Mouse (Mus musculus): ENCODE results near the gene Grik3.

Gene Grik3

DNA sequence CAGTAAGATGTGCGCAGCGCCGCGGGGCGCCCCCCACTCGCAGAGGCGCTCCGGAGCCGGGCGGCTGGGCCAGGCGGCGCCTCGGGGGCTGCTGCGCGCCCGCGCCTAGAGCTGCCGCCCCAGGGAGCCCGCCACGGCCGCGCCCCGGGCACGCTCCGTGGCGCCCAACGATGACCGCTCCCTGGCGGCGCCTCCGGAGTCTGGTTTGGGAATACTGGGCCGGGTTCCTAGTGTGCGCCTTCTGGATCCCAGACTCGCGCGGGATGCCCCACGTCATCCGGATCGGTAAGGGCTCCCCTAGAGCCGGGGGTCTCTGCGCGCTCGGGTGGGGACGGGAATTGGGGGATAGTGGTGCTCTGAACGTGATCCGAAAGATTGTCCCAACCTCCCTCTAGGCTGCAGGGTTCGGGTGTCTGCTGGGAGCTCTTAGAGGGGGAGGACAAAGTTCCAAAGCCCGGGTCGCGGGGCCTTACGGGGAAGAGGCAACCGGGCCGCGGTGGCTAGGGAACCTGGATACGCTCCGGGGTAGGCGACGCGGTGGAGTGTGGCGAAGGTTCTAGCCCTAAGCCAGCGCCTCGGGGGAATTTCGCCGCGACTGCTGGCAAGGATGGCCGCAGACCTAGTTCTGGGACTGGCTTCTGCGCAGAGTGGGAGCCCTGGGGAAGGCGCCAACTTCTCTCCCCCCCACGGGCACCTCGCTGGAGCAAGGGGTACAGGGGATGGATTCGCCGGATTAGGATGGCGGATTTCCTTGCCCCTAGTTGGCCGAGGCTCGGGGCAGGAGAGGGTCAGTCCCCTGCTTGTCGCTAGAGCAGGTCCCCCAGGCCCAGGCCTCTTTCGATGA is at the start of gene Grik3:
TSS of gene Grik3 (plus strand) at position 40 of the 844 bp plus-strand sequence.
- DNase-seq = peak; percentile 12

DNA sequence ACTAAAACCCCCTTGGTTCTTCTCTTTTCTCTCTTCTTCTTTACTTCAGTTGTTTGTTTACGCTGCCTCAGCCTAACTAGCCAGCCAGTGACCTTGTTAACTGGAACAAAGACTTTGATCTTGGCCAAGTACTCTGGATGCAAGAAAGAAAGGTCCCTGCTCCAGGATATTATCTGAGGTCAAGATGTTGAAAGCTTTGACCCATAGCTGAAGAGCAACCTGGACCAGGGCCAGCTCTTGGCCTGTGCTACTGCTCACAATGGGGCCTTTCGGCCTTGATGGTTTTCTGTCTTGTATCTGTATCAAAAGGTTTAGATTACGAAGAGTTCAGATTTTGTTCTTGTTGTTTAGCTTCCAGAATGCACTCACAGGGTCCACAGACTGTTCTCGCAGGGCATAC is 48.7 kb upstream of the Grik3 start:
- DNase-seq = no peak

DNA sequence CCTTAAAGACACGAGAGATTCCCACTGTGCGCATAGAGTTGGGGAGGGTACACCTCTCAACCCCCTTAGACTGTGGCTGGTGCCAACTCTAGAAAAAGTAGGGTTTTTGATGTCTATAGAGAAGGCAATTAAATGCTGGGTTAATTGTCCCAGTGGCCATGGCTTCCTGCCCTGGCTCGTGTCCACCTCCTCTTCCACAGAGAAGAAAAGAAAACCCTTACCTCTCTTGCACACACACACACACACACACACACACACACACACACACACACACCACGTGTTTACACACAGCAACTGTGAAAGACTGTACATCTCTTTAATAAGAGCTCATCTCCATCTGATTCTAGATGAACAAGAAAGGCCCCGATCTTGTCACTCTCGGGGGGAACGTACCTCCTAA is 46.1 kb upstream of the Grik3 start:
- no peak for DNase-seq

DNA sequence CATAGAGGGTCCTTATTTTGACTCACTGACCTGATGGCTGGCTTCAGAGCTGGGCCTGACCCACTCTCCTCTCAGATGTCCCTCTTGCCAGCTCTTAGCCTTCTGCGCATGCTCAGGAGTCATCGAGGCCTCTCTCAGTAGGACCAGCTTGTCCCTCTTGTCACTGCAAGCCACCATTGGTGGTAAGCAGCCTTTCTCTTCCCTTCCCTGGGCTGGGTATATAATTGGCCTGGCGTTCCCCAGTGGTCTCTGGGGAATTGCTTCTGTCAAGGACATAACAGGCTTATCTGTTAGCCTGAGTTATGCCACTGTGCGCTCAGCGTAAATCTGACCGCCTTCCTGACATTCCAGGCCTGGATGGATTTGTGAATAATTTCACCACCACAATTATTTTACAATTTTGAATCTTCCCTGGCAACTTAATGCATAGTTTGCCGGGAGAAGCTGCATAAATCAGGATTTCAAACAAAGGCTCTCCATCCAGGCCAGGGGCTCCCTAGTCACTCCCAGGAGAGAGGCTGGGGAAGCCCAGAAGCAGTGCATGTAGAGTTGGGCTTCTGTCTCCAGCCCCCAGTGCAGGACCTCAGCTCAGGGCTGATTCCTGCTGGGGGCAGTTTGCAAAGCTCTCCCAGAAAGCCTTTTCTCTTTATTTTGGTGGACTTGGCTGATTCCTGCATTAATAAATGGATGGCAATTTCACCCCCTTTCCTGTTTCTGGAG is 39.7 kb upstream of the Grik3 start:
- DNase-seq = no peak

DNA sequence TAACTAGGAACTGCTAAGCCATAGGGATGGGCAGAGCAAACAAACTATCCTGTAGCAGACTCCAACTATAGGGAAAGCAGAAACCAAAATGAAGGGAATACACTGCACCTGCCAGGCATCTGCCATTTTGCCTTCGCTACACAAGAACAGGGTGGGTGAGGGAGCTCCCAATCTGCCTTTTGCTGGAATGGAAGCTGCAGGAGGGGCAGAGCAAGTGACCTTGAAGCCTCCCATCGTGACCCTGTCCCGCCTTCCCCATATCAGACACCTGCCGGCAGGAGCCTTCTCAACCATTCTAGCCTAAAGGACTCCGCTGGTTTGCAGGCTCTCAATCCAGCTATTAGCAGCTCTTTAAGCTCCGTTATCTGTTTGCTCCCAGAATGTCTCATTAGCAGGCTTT is 38.7 kb upstream of the Grik3 start:
- no peak for DNase-seq

DNA sequence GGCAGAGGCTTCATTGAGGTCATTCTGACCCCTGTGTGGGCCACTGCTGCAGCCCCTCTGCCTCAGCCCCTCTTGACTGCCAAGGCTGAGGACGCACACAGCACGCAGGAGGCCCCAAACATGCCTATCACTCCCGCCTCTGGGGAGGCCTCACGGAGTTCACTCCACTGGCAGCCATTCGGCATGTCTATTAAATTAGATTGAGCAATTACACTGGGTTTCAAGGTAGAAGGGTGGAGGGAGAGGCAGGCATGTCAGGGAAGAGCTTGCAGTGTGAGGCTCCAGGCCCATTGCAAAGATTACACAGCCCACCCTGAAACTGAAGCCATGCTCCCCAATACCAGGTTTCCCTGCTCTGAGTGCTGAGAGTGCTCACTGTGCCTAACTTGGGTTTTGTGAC is 34.0 kb upstream of the Grik3 start:
- no peak for DNase-seq

DNA sequence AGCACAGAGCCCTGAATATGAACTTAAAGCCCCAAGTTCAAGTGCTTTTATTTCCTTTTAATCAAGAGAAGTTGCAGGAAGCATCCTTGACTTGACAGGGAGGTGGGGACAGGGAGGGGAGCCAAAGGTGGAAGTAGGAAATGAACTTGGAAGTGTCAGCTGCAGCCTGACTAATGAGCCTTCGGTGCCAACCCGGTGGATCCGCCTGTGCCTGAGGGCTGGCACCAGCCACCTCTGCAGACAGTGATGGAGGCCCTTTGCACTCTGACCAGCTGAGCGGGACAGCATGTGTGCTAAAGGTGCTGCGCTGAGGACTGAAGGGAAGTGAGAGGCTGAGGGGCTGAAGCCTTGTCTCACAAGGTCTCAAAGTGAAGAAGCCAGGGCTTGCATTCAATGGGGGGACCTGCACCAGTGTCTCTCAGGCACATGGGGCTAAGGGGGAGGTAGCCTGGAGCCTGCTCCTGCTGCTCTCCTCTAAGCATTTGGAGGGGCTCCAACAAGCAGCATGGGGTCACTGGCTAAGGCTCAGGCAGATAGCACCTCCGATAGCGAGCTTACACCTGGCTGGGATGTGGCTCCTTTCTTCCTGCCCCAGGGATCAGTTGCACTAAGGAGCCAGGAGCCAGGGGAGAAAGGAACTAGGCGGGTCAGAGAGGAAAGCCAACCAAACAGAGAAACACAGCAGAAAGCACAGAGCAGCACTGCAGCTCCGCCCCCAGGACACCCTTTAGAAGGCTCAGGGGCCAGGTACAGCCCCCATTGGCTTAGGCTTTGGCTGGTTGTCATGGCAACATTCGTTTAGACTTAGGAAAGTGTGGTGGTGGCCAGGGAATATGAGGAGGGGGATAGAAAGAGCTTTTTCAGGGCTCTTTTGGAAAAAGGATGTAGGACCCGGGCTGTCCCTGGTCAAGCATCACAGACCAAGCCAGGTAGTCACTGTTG is 33.1 kb upstream of the Grik3 start:
- DNase-seq = no peak

DNA sequence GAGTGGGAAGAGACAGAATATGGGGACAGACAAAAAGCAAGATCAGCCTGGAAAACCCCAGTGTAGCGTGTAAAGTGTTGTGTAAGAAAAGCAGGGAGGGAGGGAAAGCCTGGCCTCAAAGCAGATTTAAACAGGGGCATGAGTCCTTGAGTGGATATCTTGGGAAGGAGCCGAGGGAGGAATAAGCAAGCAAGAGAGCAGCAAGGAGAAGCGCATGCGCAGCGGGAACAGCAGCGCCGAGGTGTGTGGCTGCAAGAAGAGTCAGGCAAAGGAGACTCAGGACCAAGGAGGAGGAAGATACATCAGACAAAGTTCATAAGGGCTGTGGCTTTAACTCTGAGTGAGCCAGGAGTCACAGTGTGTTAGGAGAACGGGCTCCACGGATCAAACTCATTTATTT is 30.7 kb upstream of the Grik3 start:
- DNase-seq = no peak

DNA sequence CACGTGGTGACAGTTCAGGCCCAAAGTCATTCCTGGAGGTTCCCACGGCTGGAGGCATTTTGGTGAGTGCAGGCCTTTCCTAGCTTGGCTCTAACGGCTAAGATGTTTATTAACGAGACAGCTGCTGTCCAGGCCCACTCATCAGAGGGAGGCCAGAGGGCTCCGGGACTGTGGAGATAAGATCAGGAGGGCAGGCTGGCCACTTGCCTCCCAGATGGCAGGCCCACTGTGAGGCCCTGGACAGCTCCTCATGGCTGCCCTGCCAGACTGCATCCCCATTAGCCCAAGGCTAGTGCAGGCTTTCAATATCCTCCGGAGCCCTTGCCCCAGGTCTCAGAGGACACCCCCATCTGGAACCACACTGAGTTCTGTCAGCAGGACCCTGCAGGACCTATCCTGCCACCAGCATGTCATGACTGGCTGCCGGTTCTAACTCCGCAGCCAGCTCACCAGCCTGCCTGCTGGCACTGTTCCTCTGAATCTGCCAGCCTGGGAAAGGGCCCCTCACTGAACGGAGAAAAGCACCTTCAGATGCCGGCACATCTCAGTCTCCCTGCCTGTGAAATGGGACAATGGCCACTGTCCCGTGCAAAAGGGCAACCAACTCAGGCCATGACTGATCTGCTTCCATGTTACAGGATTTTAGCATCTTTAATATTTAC is 20.7 kb upstream of the Grik3 start:
- DNase-seq = no peak

DNA sequence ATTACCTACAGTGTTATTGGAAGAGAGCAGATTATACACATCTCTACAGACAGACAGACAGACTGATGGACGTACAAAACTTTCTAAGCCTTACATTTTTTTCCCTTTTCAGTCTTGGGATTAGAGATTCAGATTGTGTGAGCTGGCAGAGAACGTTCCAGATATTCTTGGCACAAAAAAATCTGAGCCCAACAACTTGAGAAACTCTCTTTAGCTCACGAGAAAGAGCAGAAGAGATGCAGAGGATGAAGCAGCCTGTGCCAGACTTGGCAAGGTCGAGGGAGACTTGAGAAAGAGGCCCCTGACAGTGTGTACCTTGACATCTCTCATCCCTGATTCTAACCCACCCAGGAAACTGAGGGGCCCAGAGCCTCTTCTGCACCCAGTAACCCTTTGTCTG is 15.6 kb upstream of the Grik3 start:
- DNase-seq = no peak

DNA sequence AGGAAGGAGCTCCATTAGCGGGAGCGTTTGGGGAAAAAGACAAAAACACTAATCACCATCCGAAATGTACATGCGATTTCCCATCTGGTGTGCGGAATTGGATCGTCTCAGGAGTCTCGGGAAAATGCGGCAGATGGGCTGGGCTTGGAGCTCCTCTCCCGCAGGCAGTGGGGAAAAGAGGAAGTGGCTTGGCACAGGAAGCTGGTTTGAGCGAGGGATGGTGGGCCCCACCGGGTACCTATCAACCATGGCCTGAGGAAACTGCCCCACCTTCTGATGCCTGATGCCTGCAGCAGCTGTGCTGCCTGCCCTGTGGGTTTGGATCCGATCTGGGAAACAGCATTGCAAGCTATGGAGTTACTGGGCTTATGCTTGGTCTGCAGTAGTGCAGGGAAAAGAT is 12.4 kb upstream of the Grik3 start:
- no peak for DNase-seq

DNA sequence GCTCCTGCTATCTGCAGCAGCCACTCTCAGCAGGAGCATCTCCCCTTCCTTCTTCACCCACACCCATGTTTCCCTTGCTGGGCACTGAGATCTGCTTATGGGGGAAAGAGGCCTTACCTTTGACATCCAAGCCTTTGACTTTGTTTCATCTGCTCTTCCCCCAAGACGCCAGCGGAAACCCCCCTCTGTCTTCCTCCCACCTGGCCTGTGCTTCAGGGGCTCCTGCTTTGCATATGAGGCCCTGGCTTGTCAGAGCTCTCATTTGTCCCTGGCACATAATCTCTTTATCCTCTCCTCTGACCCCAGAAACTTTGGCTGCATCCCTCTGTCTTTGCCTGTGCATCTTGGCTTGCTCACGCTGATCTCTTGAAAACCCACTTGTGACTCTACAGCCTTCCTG is 9.2 kb upstream of the Grik3 start:
- no peak for DNase-seq

DNA sequence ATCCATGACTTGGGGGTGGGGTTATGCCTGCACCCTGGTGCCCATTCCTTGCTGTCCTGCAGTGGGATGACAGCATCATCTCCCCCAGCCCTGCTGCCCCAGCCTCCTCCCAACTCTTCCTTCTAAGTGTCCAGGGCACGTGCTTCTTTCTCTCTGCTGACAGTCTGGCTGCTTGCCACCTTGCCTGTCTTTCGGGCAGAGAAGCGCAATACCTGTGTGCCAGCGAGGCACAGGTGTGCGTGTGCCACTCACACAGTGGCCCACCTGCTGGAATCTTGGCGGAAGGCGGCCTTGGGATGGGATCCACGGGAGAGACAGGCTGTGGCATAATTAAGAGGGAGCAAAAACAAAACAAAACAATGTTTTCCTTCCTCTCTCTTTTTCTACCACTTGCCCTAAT is 6.4 kb upstream of the Grik3 start:
- DNase-seq = no peak

DNA sequence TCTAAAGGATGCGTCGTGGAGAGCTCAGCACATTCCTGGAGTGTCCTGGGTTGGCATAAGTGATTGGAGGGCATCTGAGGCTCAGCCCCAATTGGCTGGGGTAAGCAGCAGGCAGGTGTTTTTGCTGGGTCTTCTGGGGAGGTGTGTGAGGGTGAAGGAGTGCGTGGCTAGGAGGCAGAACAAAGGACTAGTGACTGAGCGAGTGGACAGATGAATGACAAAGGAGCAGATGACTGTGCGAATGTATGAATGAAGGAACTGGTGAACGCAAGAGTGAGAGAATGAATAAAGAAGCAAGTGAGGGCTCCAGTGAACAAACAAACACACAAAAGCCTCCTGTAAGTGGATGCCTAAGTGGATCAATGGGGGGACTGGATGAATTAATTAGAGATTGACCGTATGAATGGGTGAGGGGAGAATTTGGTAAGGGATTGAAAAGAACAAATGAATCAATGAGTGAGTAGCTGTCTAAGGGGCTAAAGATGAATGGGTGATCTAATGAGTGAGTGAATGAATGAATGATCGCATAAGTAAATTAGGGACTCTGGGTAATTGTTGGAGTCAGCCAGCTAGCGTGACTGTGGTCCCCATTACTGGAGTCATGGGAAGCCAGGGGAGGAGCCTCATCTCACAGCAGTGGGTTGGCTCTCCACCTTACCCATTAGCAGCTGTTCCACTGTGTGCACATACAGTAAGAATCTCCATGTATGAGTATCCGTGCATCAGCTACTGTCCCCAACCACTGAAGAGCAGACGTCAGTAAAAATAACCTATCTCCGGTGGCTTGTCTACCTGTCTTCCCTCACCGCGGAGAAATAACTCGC is 4.9 kb upstream of the Grik3 start:
- no peak for DNase-seq

DNA sequence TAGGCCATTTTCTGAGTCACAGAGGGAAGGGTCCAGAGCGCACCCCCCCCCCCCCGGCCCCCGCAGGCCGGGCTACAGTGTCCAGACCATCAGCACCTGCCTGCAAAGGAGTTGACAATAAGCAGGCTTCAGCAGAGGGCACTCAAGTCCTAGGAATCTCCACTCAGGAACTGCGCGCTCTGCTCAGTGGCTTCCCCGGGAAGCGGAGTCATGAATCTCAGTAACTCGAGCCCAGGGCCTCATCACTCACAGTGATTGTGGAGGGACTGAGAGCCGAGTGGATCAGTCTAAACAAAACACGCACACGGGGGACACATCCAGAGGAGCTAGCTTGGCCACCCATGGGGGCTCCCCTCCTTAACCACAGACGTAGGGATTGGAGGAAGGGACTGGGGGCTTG is 3.9 kb upstream of the Grik3 start:
- DNase-seq = no peak

DNA sequence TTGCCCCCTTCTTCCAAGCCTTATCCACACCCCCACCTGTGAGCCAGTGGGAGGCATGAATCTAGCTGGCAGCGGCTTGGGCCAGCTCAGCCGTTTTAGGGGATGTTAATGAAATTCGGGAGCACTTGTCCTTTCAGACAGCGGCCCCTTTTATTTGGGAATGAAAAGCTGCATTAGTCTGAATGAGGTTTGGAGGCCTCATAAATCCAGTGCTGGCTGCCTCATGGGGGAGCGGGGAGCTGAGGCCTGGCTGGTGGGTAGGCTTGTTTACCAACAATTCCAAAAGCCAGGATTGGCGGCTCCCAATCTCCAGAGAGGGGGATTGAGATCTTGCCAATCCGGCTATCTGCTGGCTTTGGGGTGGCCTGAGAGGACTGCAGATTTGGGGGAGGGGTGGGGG is 3.5 kb upstream of the Grik3 start:
- no peak for DNase-seq

DNA sequence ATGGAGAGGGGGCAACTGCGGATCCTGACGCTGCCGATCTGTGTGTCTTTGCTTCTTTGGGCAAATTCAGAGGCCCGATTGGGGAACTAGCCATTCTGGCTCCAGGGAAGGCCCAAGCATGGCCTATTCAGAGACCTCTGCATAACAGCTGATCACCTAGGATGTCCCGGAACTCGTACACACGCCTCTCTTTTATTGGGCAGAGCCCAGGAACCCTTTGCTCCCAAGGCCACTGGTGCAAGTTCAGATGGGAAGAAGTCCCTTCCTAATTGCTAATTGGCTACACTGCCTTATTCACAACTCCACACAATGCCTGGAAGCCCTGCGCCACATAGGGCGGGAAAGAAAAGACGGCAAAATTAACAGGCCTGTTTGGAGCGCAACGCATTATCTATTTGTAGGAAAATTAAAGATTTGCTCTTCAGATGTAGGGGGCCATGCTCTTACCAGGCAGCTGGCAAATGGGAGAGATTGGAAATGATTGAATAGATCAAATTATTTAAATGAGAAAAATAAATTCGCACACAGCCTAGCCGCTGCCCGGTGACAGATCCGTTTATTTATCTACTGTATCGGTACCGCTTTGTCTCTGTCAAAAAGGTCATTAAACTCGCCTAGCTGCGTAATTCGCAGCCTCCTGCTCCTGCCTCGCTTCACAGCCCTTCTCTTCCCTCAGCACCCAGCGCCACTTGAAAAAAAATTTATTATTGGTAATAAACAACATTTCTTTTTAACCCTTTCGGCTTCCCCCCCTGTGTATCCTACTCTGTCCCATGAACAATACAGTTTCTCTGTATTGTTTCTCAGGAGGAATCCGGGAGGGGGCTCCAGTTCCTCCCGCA is 1.5 kb upstream of the Grik3 start:
- DNase-seq = no peak

DNA sequence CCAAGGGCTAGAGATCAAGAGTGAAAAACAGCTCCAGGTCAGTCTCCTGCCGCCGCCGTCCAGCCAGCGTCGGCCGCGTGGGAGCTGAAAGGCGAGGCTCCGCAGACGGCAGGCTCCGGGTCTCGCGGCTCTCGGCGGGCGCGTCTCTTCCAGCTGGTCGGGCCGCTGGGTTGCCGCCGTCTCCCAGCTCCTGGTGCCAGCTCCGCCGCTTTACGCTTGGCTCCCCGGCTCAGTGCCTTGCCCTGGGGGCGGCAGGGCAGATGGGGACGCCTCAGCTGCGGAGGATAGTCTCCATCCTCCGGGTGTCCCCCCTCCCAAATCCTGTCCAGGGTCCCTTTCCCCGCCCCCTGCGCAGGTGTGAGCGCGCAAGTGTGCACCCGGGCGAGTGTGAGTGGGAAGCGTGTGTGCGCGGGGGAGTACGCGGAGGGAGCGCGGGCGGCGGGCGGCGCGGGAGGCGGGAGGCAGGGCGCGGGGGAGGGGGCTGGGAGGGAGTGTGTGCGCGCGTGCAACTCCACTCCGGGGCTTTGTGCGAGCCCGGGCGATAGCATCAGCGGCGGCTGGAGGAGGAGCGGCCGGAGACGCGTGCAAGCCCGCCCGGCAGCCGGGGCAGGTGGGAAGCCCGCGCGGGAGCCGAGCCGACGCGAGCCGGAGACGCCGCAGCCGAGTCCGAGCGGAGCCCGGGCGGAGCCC is 454 bp upstream of the Grik3 start:
- peak; percentile 22 for DNase-seq

DNA sequence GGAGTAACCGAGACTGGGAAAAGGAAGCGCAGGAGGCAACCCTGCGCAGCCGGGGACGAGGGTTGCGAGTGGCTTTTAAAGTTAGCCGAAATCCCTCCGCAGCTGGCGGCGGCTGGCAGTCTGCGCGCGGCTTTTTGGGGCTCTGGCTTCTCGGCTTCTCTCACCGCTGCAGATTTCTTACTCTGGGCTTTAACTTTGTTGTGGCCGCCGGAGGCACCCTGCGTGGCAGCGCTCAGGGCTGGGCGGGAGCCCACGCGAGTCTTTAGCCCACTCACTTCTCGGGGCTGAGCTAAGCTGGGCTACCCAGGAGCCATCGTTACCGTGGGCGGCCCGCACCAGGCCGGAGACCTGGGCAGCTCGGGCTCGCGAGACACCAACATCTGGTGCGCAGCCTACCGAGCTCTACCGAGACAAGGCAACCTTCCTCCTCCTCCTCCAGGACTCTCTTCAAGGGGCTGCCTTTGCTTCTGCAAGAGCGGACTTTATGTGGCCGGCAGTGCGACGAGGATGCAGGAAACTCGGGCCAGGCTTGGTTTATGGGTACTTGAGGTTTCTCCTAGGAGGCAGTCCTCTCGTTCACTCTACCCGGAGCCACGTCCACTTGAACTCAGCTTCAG is 1.1 kb downstream of the Grik3 start:
- peak; percentile 10 for DNase-seq

DNA sequence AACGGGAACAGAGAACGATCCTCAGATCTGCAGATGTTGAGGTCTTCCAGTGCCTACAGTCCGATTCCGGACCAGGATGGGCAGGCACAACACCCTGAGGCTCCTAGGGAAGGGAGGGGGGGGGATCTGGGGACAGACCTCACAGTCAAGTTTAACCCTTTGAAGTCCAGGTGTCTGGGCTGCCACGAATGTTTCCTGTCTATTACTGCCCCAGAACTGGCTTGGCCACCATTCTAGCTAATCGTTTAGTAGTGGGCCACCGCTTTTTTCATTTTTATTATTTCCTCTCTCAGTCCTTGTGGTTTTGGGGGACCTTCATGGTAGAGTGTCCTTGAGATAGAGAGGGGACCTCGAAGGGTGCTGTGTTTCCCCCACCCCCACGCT is 1.6 kb downstream of the Grik3 start:
- DNase-seq = no peak
